Mouse (Mus musculus): ENCODE measurements around the gene Rmnd5b. TPM values are rescaled to one million over a fixed set of nuclear protein-coding genes. Genes with fewer than 3 reads are reported as not detected.

Rmnd5b gene
- total and polyA plus RNA-seq, 3 experiments: 41.1 to 59.5 (median 46.7) TPM

- TF ChIP-seq NELFE (IDR thresholded peaks at IDR 0.05; ENCODE audit: low read depth, low read length) (no peak), SMC3 (IDR thresholded peaks at IDR 0.05; ENCODE audit: low read depth, low read length) (no peak), MYC (IDR thresholded peaks at IDR 0.05; ENCODE audit: low read depth, low read length) (no peak), ETS1 (conservative IDR thresholded peaks at IDR 0.05; ENCODE audit: low read depth, low read length) (no peak), E2F4 (IDR thresholded peaks at IDR 0.05; ENCODE audit: insufficient replicate concordance, low read depth, low read length) (no peak), ZMIZ1 (IDR thresholded peaks at IDR 0.05; ENCODE audit: low read depth, low read length) (no peak), POLR2A (IDR thresholded peaks at IDR 0.05; ENCODE audit: low read depth, low read length) (no peak), PAX5 (IDR thresholded peaks at IDR 0.05; ENCODE audit: low read length) (no peak), IRF4 (IDR thresholded peaks at IDR 0.05; ENCODE audit: low read depth, low read length) (no peak), ZC3H11A (IDR thresholded peaks at IDR 0.05; ENCODE audit: low read depth, low read length) (no peak), RAD21 (IDR thresholded peaks at IDR 0.05; ENCODE audit: low read depth, low read length) (no peak), POLR2AphosphoS2 (IDR thresholded peaks at IDR 0.05; ENCODE audit: low read depth, low read length) (no peak), BHLHE40 (IDR thresholded peaks at IDR 0.05; ENCODE audit: low read depth, low read length) (no peak), ZKSCAN1 (IDR thresholded peaks at IDR 0.05; ENCODE audit: borderline replicate concordance, low read depth, low read length) (no peak), USF2 (conservative IDR thresholded peaks at IDR 0.05; ENCODE audit: low read depth, low read length) (no peak), ZNF384 (IDR thresholded peaks at IDR 0.05; ENCODE audit: low read depth, low read length) (no peak)
- H3K27ac ChIP-seq (ENCODE audit: insufficient read depth, low read depth): no peak overlapping the region
- no peaks in the 10 kb centered on the region for H3K27me3 ChIP-seq (replicated peaks)
- peaks cover 8% of the 10 kb centered on the region for H3K9me3 ChIP-seq (replicated peaks; ENCODE audit: low read length)
- in situ Hi-C loops (cut with MboI; ENCODE audit: low pct_ligation_motif_present, low pct_unique_long_range_greater_than_20kb, low sequenced_read_pairs) (no loop called here), dilution Hi-C loops (cut with MboI; ENCODE audit: extremely low pct_ligation_motif_present, extremely low pct_unique_long_range_greater_than_20kb, low sequenced_read_pairs) (no loop called here)
- peaks cover 2% of the 10 kb centered on the region; the same call in 1 of the 2 replicates for H3K79me2 ChIP-seq (replicated peaks; ENCODE audit: control insufficient read depth, extremely low read depth, insufficient read depth, poor library complexity, severe bottlenecking)
- peaks cover 5 to 21% of the 10 kb centered on the region in 2 experiments for H3K36me3 ChIP-seq (replicated peaks in 1 of 2; ENCODE audit: control insufficient read depth in 1 of 2, insufficient read depth in 1 of 2, low read length in 1 of 2)
- no peak overlapping the region for H3K4me2 ChIP-seq (ENCODE audit: insufficient read depth, low read depth, poor library complexity, severe bottlenecking)
- H3K4me1 ChIP-seq (ENCODE audit: control insufficient read depth in 1 of 2, insufficient read depth in 2 of 2): peaks cover 8 to 19% of the 10 kb centered on the region in 2 experiments
- no peak overlapping the region for H3K4me3 ChIP-seq (replicated peaks in 1 of 3; ENCODE audit: low read depth in 2 of 3, low read length in 2 of 3, poor library complexity in 1 of 3)
- H3K9ac ChIP-seq (ENCODE audit: insufficient read depth, low read depth): no peak overlapping the region
- no peak for DNase-seq (ENCODE audit: extremely low read depth)
These were observed 18.0 kb upstream of the Rmnd5b start for GRCm38 (mm10) chr11:51653736-51654135.

- dilution Hi-C loops (cut with MboI; ENCODE audit: extremely low pct_ligation_motif_present, extremely low pct_unique_long_range_greater_than_20kb, low sequenced_read_pairs): no loop called here
- Histone ChIP-seq H3K36me3 (replicated peaks in 1 of 2; ENCODE audit: control insufficient read depth in 1 of 2, insufficient read depth in 1 of 2, low read length in 1 of 2) (peaks cover 5 to 26% of the 10 kb centered on the region in 2 experiments), H3K4me1 (ENCODE audit: control insufficient read depth in 1 of 2, insufficient read depth in 2 of 2) (peaks cover 14 to 21% of the 10 kb centered on the region in 2 experiments), H3K27me3 (replicated peaks) (no peaks in the 10 kb centered on the region), H3K9me3 (replicated peaks; ENCODE audit: low read length) (peaks cover 8% of the 10 kb centered on the region), H3K4me3 (replicated peaks in 1 of 3; ENCODE audit: low read depth in 2 of 3, low read length in 2 of 3, poor library complexity in 1 of 3) (no peak overlapping the region), H3K9ac (ENCODE audit: insufficient read depth, low read depth) (no peak overlapping the region), H3K27ac (ENCODE audit: insufficient read depth, low read depth) (no peak overlapping the region), H3K79me2 (replicated peaks; ENCODE audit: control insufficient read depth, extremely low read depth, insufficient read depth, poor library complexity, severe bottlenecking) (peaks cover 6% of the 10 kb centered on the region; the same call in 1 of the 2 replicates), H3K4me2 (ENCODE audit: insufficient read depth, low read depth, poor library complexity, severe bottlenecking) (no peak overlapping the region)
- TF ChIP-seq POLR2AphosphoS2 (IDR thresholded peaks at IDR 0.05; ENCODE audit: low read depth, low read length): no peak
- TF ChIP-seq RAD21 (IDR thresholded peaks at IDR 0.05; ENCODE audit: low read depth, low read length): no peak; the same call in 1 of the 2 replicates
- TF ChIP-seq CTCF (conservative IDR thresholded peaks at IDR 0.05 in 1 of 2, IDR thresholded peaks at IDR 0.05 in 1 of 2; ENCODE audit: low read depth in 2 of 2, low read length in 2 of 2): peak in 1 of 2 experiments; percentile 34; a peak in 2 of 4 replicates
- in situ Hi-C loops (cut with MboI; ENCODE audit: low pct_ligation_motif_present, low pct_unique_long_range_greater_than_20kb, low sequenced_read_pairs): no loop called here
- DNase-seq (ENCODE audit: extremely low read depth): no peak
These were observed 17.3 kb upstream of the Rmnd5b start for GRCm38 (mm10) chr11:51652889-51653418.

All from CH12.LX (cell line).